Mouse (Mus musculus) monocyte, adult 2 months (primary cell): ENCODE data around the gene Hectd4.

ENCODE experiments used
- DNase-seq, 2 experiments: peaks; one replicate each; pipeline ENCODE4 v3.0.0; 2022; ENCODE audit warnings: low spot score in 2 of 2, low read depth in 1 of 2

Hectd4 gene

GRCm38 (mm10) chr5:121389691-121390090 is 169.7 kb downstream of the Hectd4 start:
- DNase-seq, result no peak

DNA sequence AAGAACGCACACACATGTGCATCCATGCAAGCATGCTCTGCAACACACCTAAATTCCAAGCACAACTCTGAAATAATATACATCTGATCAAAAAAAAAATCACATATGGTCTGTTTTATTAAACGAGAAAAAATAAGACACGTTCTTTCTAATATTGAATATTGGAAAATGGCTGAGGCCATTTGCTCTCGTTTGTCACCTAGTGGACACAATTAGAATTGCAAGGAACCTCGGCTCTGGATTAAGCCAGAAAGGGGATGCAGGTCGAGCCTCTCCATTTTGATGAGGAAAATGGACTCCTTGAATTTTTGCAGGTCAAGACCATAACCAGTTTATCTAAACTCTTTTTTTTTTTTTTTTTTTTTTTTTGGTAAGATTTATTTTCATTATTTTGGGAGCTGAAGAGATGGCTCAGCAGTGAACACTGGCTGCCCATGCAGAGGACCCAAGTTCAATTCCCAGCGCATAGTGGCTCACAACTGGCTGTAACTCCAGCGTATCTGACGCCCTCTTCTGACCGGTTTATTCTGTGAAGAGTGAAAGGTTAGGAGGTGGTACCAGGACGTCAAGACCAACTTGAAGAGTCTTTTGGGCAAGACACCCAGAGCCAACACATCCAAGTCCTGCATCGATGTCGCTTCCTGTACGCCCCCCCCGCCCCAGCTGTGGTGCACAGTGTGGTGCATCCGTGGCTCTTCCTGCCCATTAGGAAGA is 172.8 kb downstream of the Hectd4 start:
- DNase-seq, result no peak

GRCm38 (mm10) chr5:121393402-121393801 is 173.4 kb downstream of the Hectd4 start:
- DNase-seq, result no peak

GRCm38 (mm10) chr5:121395621-121396020 is 175.6 kb downstream of the Hectd4 start:
- no peak for DNase-seq

- DNase-seq, result peak; percentile 82 to 89
Observed at GRCm38 (mm10) chr5:121397187-121398145, 177.4 kb downstream of the Hectd4 start, which contains the start of gene Naa25. Gene Naa25, plus strand, starts transcription at chr5:121397936.

- DNase-seq, result no peak
Observed at GRCm38 (mm10) chr5:121398146-121398964, 178.3 kb downstream of the Hectd4 start.

DNA sequence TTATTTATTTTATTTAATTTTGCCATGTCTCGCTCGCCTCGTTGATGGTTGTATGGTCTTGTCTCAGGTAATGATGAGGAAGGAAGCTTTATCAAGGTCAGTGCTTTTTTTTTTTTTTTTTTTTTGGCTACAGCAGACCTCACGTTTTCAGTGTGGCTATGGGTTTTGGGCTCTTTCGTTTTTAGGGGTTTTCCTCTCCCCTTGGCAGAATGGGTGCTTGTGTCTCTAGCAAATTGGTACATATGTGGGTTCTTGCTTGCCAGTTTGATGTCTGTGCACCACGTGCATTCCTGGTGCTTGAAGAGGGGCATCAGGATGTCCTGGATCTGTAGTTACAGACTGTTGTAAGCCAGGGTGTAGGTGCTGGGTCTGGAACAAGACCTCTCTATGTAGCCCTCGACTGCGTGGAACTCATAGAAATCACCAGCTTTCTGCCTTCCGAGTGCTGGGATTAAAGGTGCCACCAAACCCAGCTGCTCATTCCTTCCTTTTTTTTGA is 179.0 kb downstream of the Hectd4 start:
- no peak for DNase-seq

GRCm38 (mm10) chr5:121399540-121399939 is 179.5 kb downstream of the Hectd4 start:
- no peak for DNase-seq

GRCm38 (mm10) chr5:121400064-121400463 is 180.0 kb downstream of the Hectd4 start:
- no peak for DNase-seq

DNA sequence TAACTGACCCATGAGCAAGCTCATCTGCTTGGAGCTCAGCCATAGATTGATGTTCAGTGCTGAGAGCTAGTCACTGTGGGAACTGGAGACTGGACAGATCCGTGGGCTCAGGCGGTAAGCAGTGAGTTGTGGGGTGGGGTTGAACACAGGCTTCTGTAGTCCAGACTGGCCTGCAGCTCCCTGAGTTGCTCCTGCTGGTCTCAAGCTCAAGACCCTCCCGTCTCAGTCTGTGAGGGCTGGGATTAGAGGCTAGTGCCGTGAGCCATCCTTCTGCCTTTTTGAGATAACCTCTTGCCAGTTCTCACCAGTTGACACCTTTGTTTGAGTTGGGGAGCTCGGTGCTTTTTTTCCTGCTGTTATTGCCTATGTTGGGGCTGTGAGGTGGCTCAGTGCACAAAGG is 180.8 kb downstream of the Hectd4 start:
- no peak for DNase-seq

GRCm38 (mm10) chr5:121407856-121408255 is 187.8 kb downstream of the Hectd4 start:
- DNase-seq, result no peak

DNA sequence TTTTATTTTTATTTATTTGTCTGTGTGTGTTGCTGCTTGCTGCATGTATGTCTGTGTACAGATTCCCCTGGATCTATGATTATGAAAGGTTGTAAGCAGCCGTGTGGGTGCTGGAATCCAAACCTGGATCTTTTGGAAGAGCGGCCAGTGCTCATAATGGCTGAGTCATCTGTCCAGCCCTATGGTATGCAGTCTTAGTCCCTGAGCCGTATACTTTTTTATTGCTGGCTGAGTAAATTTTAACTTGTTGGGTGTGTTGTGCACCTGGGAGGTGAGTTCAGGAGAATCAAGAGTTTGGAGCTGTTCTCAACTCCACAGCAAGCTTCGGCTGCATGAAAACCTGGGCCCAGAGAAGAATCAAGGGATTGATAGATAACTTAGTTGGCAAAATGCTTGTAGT is 191.0 kb downstream of the Hectd4 start:
- no peak for DNase-seq
